7 mouse cellular contexts compared by ENCODE assay signal in the genomic region with DNA sequence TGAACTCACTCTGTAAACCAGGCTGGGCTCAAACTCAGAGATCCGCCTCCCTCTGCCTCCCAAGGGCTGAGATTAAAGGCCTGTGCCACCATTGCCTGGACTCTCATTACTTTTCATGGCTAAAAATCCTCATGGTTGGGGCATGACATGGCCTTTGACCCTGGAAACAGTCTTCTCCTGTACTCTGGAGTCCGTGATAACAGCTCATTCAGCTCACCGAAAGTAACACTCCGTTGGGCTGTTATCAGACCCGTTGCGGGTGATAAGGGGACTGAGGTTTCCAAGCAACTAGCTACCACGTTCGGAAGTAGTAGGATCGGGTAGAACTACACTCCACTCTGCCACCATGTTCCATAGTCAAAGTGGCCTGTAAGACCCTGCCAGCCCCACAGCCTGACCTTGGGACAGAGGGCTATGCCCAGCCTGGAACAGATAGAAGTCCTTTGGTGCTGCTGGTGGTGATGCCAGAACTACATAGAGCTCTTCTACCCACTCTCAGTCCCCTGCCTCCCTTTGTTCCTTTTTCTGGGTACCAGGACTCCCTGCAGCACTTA. TPM values are rescaled to one million over a fixed set of nuclear protein-coding genes. Genes with fewer than 3 reads are reported as not detected.
A peak's percentile ranks its signal among the peaks of the same experiment; 100 is the strongest.
DNase-seq lines count a peak whose midpoint lies in the region; ATAC-seq and TF ChIP-seq lines count a peak whose summit lies in the region.

No protein-coding gene starts in this region.

- peak overlapping the region; percentile 84 for H3K27ac ChIP-seq in lung, embryonic 16.5 days (ENCODE audit: low read length)
- 0 out of 2 replicates have a peak overlapping the region, but pooled peaks have one; percentile 3 for H3K27ac ChIP-seq in embryonic fibroblast, embryonic 13.5 days (ENCODE audit: insufficient read depth, low read length)
- H3K27ac ChIP-seq in limb, embryonic 12.5 days = peak overlapping the region; percentile 29; the same call in 1 of the 2 replicates
- H3K27ac ChIP-seq in stomach, embryonic 14.5 days (ENCODE audit: low read length) = peak overlapping the region; percentile 82

- H3K4me1 ChIP-seq in lung, embryonic 16.5 days (replicated peaks; ENCODE audit: control insufficient read depth, insufficient read depth, low read length) = peaks cover 59% of the 10 kb centered on the region
- peaks cover 13% of the 10 kb centered on the region for H3K4me1 ChIP-seq in embryonic fibroblast, embryonic 13.5 days (ENCODE audit: control insufficient read depth, insufficient read depth, low read length)
- H3K4me1 ChIP-seq in limb, embryonic 12.5 days (replicated peaks) = peaks cover 53% of the 10 kb centered on the region
- H3K4me1 ChIP-seq in stomach, embryonic 14.5 days (ENCODE audit: control insufficient read depth, insufficient read depth, low read length) = peaks cover 58% of the 10 kb centered on the region

- no peak for TF ChIP-seq POLR2A in embryonic fibroblast, embryonic 13.5 days (IDR thresholded peaks at IDR 0.05; ENCODE audit: low read depth, low read length)

- no peaks in the 10 kb centered on the region for H3K9me3 ChIP-seq in lung, embryonic 16.5 days (ENCODE audit: control insufficient read depth, low read length)
- no peaks in the 10 kb centered on the region for H3K9me3 ChIP-seq in limb, embryonic 12.5 days
- H3K9me3 ChIP-seq in stomach, embryonic 14.5 days (ENCODE audit: control insufficient read depth, low read depth, low read length) = no peaks in the 10 kb centered on the region

- DNase-seq in lung, postnatal 10 days = no peak
- DNase-seq in ovary, postnatal 36 days (ENCODE audit: low spot score) = no peak

- H3K27me3 ChIP-seq in lung, embryonic 16.5 days (ENCODE audit: control insufficient read depth, insufficient read depth, low read depth, low read length) = no peaks in the 10 kb centered on the region
- H3K27me3 ChIP-seq in limb, embryonic 12.5 days = no peaks in the 10 kb centered on the region
- H3K27me3 ChIP-seq in stomach, embryonic 14.5 days (ENCODE audit: control insufficient read depth, insufficient read depth, low read length) = no peaks in the 10 kb centered on the region

- H3K9ac ChIP-seq in lung, embryonic 16.5 days (ENCODE audit: low read length) = peak overlapping the region; percentile 38
- 0 out of 2 replicates have a peak overlapping the region, but pooled peaks have one; percentile 12 for H3K9ac ChIP-seq in limb, embryonic 12.5 days (replicated peaks)
- H3K9ac ChIP-seq in stomach, embryonic 14.5 days (replicated peaks; ENCODE audit: low read depth, low read length) = no peak overlapping the region

- H3K4me3 ChIP-seq in lung, embryonic 16.5 days (ENCODE audit: low read length) = no peak overlapping the region
- no peak overlapping the region for H3K4me3 ChIP-seq in embryonic fibroblast, embryonic 13.5 days (ENCODE audit: insufficient read depth, low read length)
- H3K4me3 ChIP-seq in limb, embryonic 12.5 days (replicated peaks) = no peak overlapping the region
- H3K4me3 ChIP-seq in stomach, embryonic 14.5 days (ENCODE audit: low read depth, low read length) = no peak overlapping the region

- ATAC-seq in lung, embryonic 16.5 days (ENCODE audit: low read depth) = no peak
- ATAC-seq in limb, embryonic 12.5 days (ENCODE audit: insufficient number of reproducible peaks, insufficient read depth, low FRiP score, low TSS enrichment, low read depth) = no peak
- ATAC-seq in stomach, embryonic 14.5 days (ENCODE audit: insufficient number of reproducible peaks, insufficient read depth, low FRiP score, low read depth) = no peak
- ATAC-seq in inflammation-experienced regulatory T-cells, adult 6 months = no peak

- WGBS in lung, embryonic 16.5 days = 28% methylated on average over 9 of the region's 9 CpGs
- WGBS in limb, embryonic 12.5 days = 84% methylated on average over 9 of the region's 9 CpGs
- WGBS in stomach, embryonic 14.5 days = 49% methylated on average over 9 of the region's 9 CpGs

- no peak for TF ChIP-seq CTCF in embryonic fibroblast, embryonic 13.5 days (IDR thresholded peaks at IDR 0.05; ENCODE audit: borderline replicate concordance, insufficient read depth, low read length)

- H3K4me2 ChIP-seq in lung, embryonic 16.5 days (ENCODE audit: low read depth, low read length) = peak overlapping the region; percentile 28
- no peak overlapping the region for H3K4me2 ChIP-seq in limb, embryonic 12.5 days
- H3K4me2 ChIP-seq in stomach, embryonic 14.5 days (replicated peaks; ENCODE audit: low read depth, low read length) = 0 out of 2 replicates have a peak overlapping the region, but pooled peaks have one; percentile 5

- H3K36me3 ChIP-seq in lung, embryonic 16.5 days (ENCODE audit: control insufficient read depth, insufficient read depth, low read length) = peaks cover 14% of the 10 kb centered on the region
- H3K36me3 ChIP-seq in limb, embryonic 12.5 days = peaks cover 68% of the 10 kb centered on the region
- H3K36me3 ChIP-seq in stomach, embryonic 14.5 days (ENCODE audit: control insufficient read depth, insufficient read depth, low read length) = peaks cover 28% of the 10 kb centered on the region

RNA-seq across cellular contexts. Expression of a gene that starts 5.2 kb away (rescaled TPM):
- polyA plus RNA-seq in lung, embryonic 16.5 days (2015; fragmentation: Nextera tagmentation; extraction: Ambion mirVana) = 765 and 788 TPM in 2 replicates
- 684 and 894 TPM in 2 replicates for polyA plus RNA-seq in embryonic fibroblast, embryonic 13.5 days (2011; ENCODE audit: insufficient read length, low read depth, missing spikeins)
- 331 and 337 TPM in 2 replicates for polyA plus RNA-seq in limb, embryonic 12.5 days (2016; fragmentation: Nextera tagmentation; extraction: Ambion mirVana)
- polyA plus RNA-seq in stomach, embryonic 14.5 days (2014; fragmentation: Nextera tagmentation; extraction: Ambion mirVana) = 705 and 725 TPM in 2 replicates
- 100 to 1,000 TPM; 237 to 292 (median 262) TPM for polyA plus RNA-seq in inflammation-experienced regulatory T-cells, adult 6 months (2017; shearing (Covaris generic))

RNA-seq across cellular contexts. Expression of a gene that starts 11.3 kb away (rescaled TPM):
- polyA plus RNA-seq in lung, embryonic 16.5 days (2015; fragmentation: Nextera tagmentation; extraction: Ambion mirVana) = 98.9 and 100 TPM in 2 replicates
- 35.9 and 38.8 TPM in 2 replicates for polyA plus RNA-seq in embryonic fibroblast, embryonic 13.5 days (2011; ENCODE audit: insufficient read length, low read depth, missing spikeins)
- 116 and 121 TPM in 2 replicates for polyA plus RNA-seq in limb, embryonic 12.5 days (2016; fragmentation: Nextera tagmentation; extraction: Ambion mirVana)
- polyA plus RNA-seq in stomach, embryonic 14.5 days (2014; fragmentation: Nextera tagmentation; extraction: Ambion mirVana) = 61.3 and 66.6 TPM in 2 replicates
- polyA plus RNA-seq in inflammation-experienced regulatory T-cells, adult 6 months (2017; shearing (Covaris generic)) = 10 to 100 TPM; 35.5 to 40.4 (median 37.4) TPM

RNA-seq across cellular contexts. Expression of a gene that starts 36.7 kb away (rescaled TPM):
- 3.9 and 4.8 TPM in 2 replicates for polyA plus RNA-seq in lung, embryonic 16.5 days (2015; fragmentation: Nextera tagmentation; extraction: Ambion mirVana)
- polyA plus RNA-seq in embryonic fibroblast, embryonic 13.5 days (2011; ENCODE audit: insufficient read length, low read depth, missing spikeins) = 0.47 TPM in 1 of 2 replicates, not detected in the other
- 6.2 and 8.8 TPM in 2 replicates for polyA plus RNA-seq in limb, embryonic 12.5 days (2016; fragmentation: Nextera tagmentation; extraction: Ambion mirVana)
- polyA plus RNA-seq in stomach, embryonic 14.5 days (2014; fragmentation: Nextera tagmentation; extraction: Ambion mirVana) = 22.5 and 27.0 TPM in 2 replicates
- polyA plus RNA-seq in inflammation-experienced regulatory T-cells, adult 6 months (2017; shearing (Covaris generic)) = under 1 TPM in 1 of 3 experiments, not detected in 2; 0.68 TPM

RNA-seq across cellular contexts. Expression of a gene that starts 48.4 kb away (rescaled TPM):
- 7.1 and 9.6 TPM in 2 replicates for polyA plus RNA-seq in lung, embryonic 16.5 days (2015; fragmentation: Nextera tagmentation; extraction: Ambion mirVana)
- polyA plus RNA-seq in embryonic fibroblast, embryonic 13.5 days (2011; ENCODE audit: insufficient read length, low read depth, missing spikeins) = not detected in 2 replicates
- 0.94 and 1.8 TPM in 2 replicates for polyA plus RNA-seq in limb, embryonic 12.5 days (2016; fragmentation: Nextera tagmentation; extraction: Ambion mirVana)
- 4.2 and 6.0 TPM in 2 replicates for polyA plus RNA-seq in stomach, embryonic 14.5 days (2014; fragmentation: Nextera tagmentation; extraction: Ambion mirVana)
- polyA plus RNA-seq in inflammation-experienced regulatory T-cells, adult 6 months (2017; shearing (Covaris generic)) = under 1 TPM in 2 of 3 experiments, not detected in 1; 0.19 to 0.42 TPM

RNA-seq across cellular contexts. Expression of a gene that starts 52.9 kb away (rescaled TPM):
- polyA plus RNA-seq in lung, embryonic 16.5 days (2015; fragmentation: Nextera tagmentation; extraction: Ambion mirVana) = 2.6 and 3.3 TPM in 2 replicates
- not detected in 2 replicates for polyA plus RNA-seq in embryonic fibroblast, embryonic 13.5 days (2011; ENCODE audit: insufficient read length, low read depth, missing spikeins)
- 2.2 and 2.8 TPM in 2 replicates for polyA plus RNA-seq in limb, embryonic 12.5 days (2016; fragmentation: Nextera tagmentation; extraction: Ambion mirVana)
- 1.3 and 1.6 TPM in 2 replicates for polyA plus RNA-seq in stomach, embryonic 14.5 days (2014; fragmentation: Nextera tagmentation; extraction: Ambion mirVana)
- 100 to 1,000 TPM; 280 to 663 (median 591) TPM for polyA plus RNA-seq in inflammation-experienced regulatory T-cells, adult 6 months (2017; shearing (Covaris generic))

Comparison
In these comparisons a context has a peak if more than half of its experiments do, and no peak if none do; other contexts are left out.
1. H3K27ac ChIP-seq: peak in every context shown above with its lines; median percentile 84 in lung, embryonic 16.5 days; 82 in stomach, embryonic 14.5 days; 29 in limb, embryonic 12.5 days; 3 in embryonic fibroblast, embryonic 13.5 days.